Mouse (Mus musculus) E14TG2a.4 (cell line): ENCODE results near the gene Tnrc6b.

Experiments
- CTCF ChIP-seq: conservative IDR thresholded peaks from 2 replicates; pipeline ENCODE4 v1.5.1; 2014; ENCODE audit warnings: low read length
- NANOG ChIP-seq: IDR thresholded peaks from 2 replicates; pipeline ENCODE4 v1.6.1; 2014; ENCODE audit warnings: borderline replicate concordance, low read length, mixed read lengths
- POU5F1 ChIP-seq: IDR thresholded peaks from 2 replicates; pipeline ENCODE4 v1.6.1; 2014; ENCODE audit warnings: low read length, borderline replicate concordance

- TF ChIP-seq CTCF (no peak), NANOG (no peak), POU5F1 (no peak)
These were observed 128.7 kb downstream of the Tnrc6b start for GRCm38 (mm10) chr15:80839653-80840420.
